Mouse (Mus musculus) neural tube, embryonic 11.5 days (tissue): ENCODE data around the gene Slc23a4. TPM values are rescaled to one million over a fixed set of nuclear protein-coding genes. Genes with fewer than 3 reads are reported as not detected.

ENCODE experiments used
- ATAC-seq: fragments of 200-750 bp; cut with Nextera tagmentation; 2 replicates; pipeline ENCODE4 v1.8.0; 2017; ENCODE audit warnings: moderate number of reproducible peaks, mild to moderate bottlenecking, moderate TSS enrichment, moderate library complexity; ENCODE audit not compliant: insufficient read depth, low FRiP score, low TSS enrichment
- DNase-seq: peaks from one replicate; pipeline ENCODE4 v3.0.0-alpha.2; 2015; ENCODE audit warnings: low spot score
- H3K27ac ChIP-seq: fragments of 300-500 bp; sonication (generic); 2 replicates; pipeline ENCODE4 v1.5.1; 2014; ENCODE audit warnings: low read depth, mild to moderate bottlenecking, low read length
- H3K27me3 ChIP-seq: fragments of 300-500 bp; sonication (generic); 2 replicates; pipeline ENCODE4 v1.6.1; 2014; ENCODE audit warnings: mild to moderate bottlenecking, low read length, mixed read lengths; ENCODE audit not compliant: control insufficient read depth, insufficient read depth
- H3K36me3 ChIP-seq: fragments of 300-500 bp; sonication (generic); 2 replicates; pipeline ENCODE4 v1.6.1; 2014; ENCODE audit warnings: mild to moderate bottlenecking, low read length, moderate library complexity, mixed read lengths; ENCODE audit not compliant: control insufficient read depth, insufficient read depth
- H3K4me1 ChIP-seq: fragments of 300-500 bp; sonication (generic); 2 replicates; pipeline ENCODE4 v1.6.1; 2014; ENCODE audit warnings: low read length, mixed read lengths; ENCODE audit not compliant: control insufficient read depth, insufficient read depth
- H3K4me2 ChIP-seq: fragments of 300-500 bp; sonication (generic); 2 replicates; pipeline ENCODE4 v1.6.1; 2014; ENCODE audit warnings: low read depth, mild to moderate bottlenecking, moderate library complexity
- H3K4me3 ChIP-seq: fragments of 300-500 bp; sonication (generic); 2 replicates; pipeline ENCODE4 v1.5.1; 2014; ENCODE audit warnings: low read depth, low read length
- H3K9ac ChIP-seq: fragments of 300-500 bp; sonication (generic); 2 replicates; pipeline ENCODE4 v1.6.1; 2014; ENCODE audit warnings: mild to moderate bottlenecking, low read length
- H3K9me3 ChIP-seq: fragments of 300-500 bp; sonication (generic); 2 replicates; pipeline ENCODE4 v1.6.1; 2016; ENCODE audit warnings: low read length; ENCODE audit not compliant: control insufficient read depth
- WGBS: fragments of 180-500 bp; shearing (Covaris S2); extraction: QIAGEN DNeasy Blood & Tissue Kit; methylation state at CpG from one replicate; pipeline ENCODE4 v1.1.7; 2014; 5-methylcytosine and 5-hydroxymethylcytosine counted together
- polyA plus RNA-seq: library from polyadenylated mRNA; unstranded; fragments of >200 nt; fragmentation: Nextera tagmentation; extraction: Ambion mirVana; gene quantifications from 2 replicates; pipeline ENCODE4 v1.2.1, GENCODE M21; 2014

The Slc23a4 gene
- polyA plus RNA-seq, 1 experiment from 2014 or later = 0.37 TPM

- ATAC-seq = no peak
- DNase-seq = no peak
- Histone ChIP-seq H3K9ac (no peak overlapping the region), H3K4me3 (no peak overlapping the region), H3K9me3 (no peaks in the 10 kb centered on the region), H3K27ac (no peak overlapping the region), H3K36me3 (no peaks in the 10 kb centered on the region), H3K4me1 (no peaks in the 10 kb centered on the region), H3K27me3 (no peaks in the 10 kb centered on the region), H3K4me2 (no peak overlapping the region)
- 78% methylated on average over 3 of the region's 3 CpGs for WGBS
These were observed 8.9 kb downstream of the Slc23a4 start for GRCm38 (mm10) chr6:34979291-34979690.

GRCm38 (mm10) chr6:34971181-34971580 is 17.0 kb downstream of the Slc23a4 start:
- Histone ChIP-seq H3K9ac (no peak overlapping the region), H3K27me3 (no peaks in the 10 kb centered on the region), H3K9me3 (no peaks in the 10 kb centered on the region), H3K4me2 (no peak overlapping the region), H3K4me3 (no peak overlapping the region), H3K36me3 (no peaks in the 10 kb centered on the region), H3K27ac (no peak overlapping the region), H3K4me1 (no peaks in the 10 kb centered on the region)
- DNase-seq (no peak), ATAC-seq (no peak)
- WGBS = 20% methylated on average over 3 of the region's 3 CpGs

- Histone ChIP-seq H3K4me2 (no peak overlapping the region), H3K4me1 (no peaks in the 10 kb centered on the region), H3K27ac (no peak overlapping the region), H3K9me3 (no peaks in the 10 kb centered on the region), H3K9ac (no peak overlapping the region), H3K36me3 (no peaks in the 10 kb centered on the region), H3K27me3 (no peaks in the 10 kb centered on the region), H3K4me3 (no peak overlapping the region)
- ATAC-seq = no peak
- DNase-seq = no peak
- WGBS = 92% methylated on average over 6 of the region's 6 CpGs
These were observed 22.2 kb downstream of the Slc23a4 start for GRCm38 (mm10) chr6:34965819-34966539.

- no peaks in the 10 kb centered on the region for H3K36me3 ChIP-seq
- WGBS = 88% methylated on average over 2 of the region's 2 CpGs
- no peak overlapping the region for H3K27ac ChIP-seq
- DNase-seq (no peak), ATAC-seq (no peak)
- H3K9ac ChIP-seq = no peak overlapping the region
- H3K4me2 ChIP-seq = no peak overlapping the region
- no peaks in the 10 kb centered on the region for H3K27me3 ChIP-seq
- no peak overlapping the region for H3K4me3 ChIP-seq
- no peaks in the 10 kb centered on the region for H3K9me3 ChIP-seq
- H3K4me1 ChIP-seq = no peaks in the 10 kb centered on the region
These were observed 23.7 kb downstream of the Slc23a4 start for GRCm38 (mm10) chr6:34964550-34964949.

GRCm38 (mm10) chr6:34959131-34959530 is 29.1 kb downstream of the Slc23a4 start:
- 92% methylated on average over 7 of the region's 7 CpGs for WGBS
- Histone ChIP-seq H3K4me2 (no peak overlapping the region), H3K27ac (no peak overlapping the region), H3K9ac (no peak overlapping the region), H3K9me3 (no peaks in the 10 kb centered on the region), H3K36me3 (no peaks in the 10 kb centered on the region), H3K4me3 (no peak overlapping the region), H3K4me1 (no peaks in the 10 kb centered on the region), H3K27me3 (no peaks in the 10 kb centered on the region)
- no peak for ATAC-seq
- no peak for DNase-seq

- Histone ChIP-seq H3K27ac (no peak overlapping the region), H3K27me3 (no peaks in the 10 kb centered on the region), H3K4me2 (peak overlapping the region; percentile 26; the same call in 1 of the 2 replicates), H3K9me3 (no peaks in the 10 kb centered on the region), H3K4me3 (no peak overlapping the region), H3K4me1 (no peaks in the 10 kb centered on the region), H3K9ac (no peak overlapping the region), H3K36me3 (no peaks in the 10 kb centered on the region)
- 41% methylated on average over 8 of the region's 8 CpGs for WGBS
- ATAC-seq (no peak), DNase-seq (no peak)
These were observed 32.4 kb downstream of the Slc23a4 start for GRCm38 (mm10) chr6:34955862-34956241.

GRCm38 (mm10) chr6:34954926-34955861 is 33.0 kb downstream of the Slc23a4 start:
- H3K4me1 ChIP-seq = no peaks in the 10 kb centered on the region
- no peak overlapping the region for H3K4me3 ChIP-seq
- WGBS = 53% methylated on average over 18 of the region's 18 CpGs
- H3K9me3 ChIP-seq = no peaks in the 10 kb centered on the region
- no peak overlapping the region for H3K27ac ChIP-seq
- peak; percentile 83 for ATAC-seq
- peak overlapping the region; percentile 26 for H3K4me2 ChIP-seq
- no peak overlapping the region for H3K9ac ChIP-seq
- H3K27me3 ChIP-seq = no peaks in the 10 kb centered on the region
- no peaks in the 10 kb centered on the region for H3K36me3 ChIP-seq
- DNase-seq = peak; percentile 55

- no peaks in the 10 kb centered on the region for H3K36me3 ChIP-seq
- H3K4me1 ChIP-seq = no peaks in the 10 kb centered on the region
- DNase-seq = no peak
- no peak overlapping the region for H3K4me2 ChIP-seq
- 73% methylated on average over 7 of the region's 7 CpGs for WGBS
- ATAC-seq = no peak
- H3K27ac ChIP-seq = no peak overlapping the region
- H3K4me3 ChIP-seq = no peak overlapping the region
- no peaks in the 10 kb centered on the region for H3K9me3 ChIP-seq
- no peak overlapping the region for H3K9ac ChIP-seq
- H3K27me3 ChIP-seq = no peaks in the 10 kb centered on the region
These were observed 36.1 kb downstream of the Slc23a4 start for GRCm38 (mm10) chr6:34951956-34952667.
